Mouse (Mus musculus) retina, postnatal 1 day (tissue): ENCODE results near the gene Gramd1b.

Experiments used
- DNase-seq: peaks from one replicate; pipeline ENCODE4 v3.0.0-alpha.2; 2012

Gramd1b gene

GRCm38 (mm10) chr9:40397036-40397435 lies 134.1 kb downstream of the Gramd1b start:
- DNase-seq = peak; percentile 88

DNA sequence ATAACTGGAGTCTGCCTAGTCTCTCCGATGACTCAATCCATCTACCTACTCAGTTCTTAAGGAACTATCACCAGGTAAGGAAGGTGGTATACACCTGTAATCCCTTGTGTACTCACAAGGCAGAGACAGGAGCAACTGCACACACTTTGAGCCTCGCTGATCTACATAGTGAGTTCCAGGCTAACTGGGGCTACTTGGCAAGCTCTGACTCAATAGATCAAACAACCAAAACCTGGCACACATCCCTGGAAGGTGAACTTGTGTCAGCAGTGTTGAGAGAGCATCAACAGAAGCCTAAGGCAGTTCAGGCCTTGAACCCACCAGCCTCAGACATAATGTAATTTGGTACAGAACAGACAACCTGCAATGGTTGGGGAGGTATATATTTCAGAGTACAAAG lies 135.0 kb downstream of the Gramd1b start:
- no peak for DNase-seq

DNA sequence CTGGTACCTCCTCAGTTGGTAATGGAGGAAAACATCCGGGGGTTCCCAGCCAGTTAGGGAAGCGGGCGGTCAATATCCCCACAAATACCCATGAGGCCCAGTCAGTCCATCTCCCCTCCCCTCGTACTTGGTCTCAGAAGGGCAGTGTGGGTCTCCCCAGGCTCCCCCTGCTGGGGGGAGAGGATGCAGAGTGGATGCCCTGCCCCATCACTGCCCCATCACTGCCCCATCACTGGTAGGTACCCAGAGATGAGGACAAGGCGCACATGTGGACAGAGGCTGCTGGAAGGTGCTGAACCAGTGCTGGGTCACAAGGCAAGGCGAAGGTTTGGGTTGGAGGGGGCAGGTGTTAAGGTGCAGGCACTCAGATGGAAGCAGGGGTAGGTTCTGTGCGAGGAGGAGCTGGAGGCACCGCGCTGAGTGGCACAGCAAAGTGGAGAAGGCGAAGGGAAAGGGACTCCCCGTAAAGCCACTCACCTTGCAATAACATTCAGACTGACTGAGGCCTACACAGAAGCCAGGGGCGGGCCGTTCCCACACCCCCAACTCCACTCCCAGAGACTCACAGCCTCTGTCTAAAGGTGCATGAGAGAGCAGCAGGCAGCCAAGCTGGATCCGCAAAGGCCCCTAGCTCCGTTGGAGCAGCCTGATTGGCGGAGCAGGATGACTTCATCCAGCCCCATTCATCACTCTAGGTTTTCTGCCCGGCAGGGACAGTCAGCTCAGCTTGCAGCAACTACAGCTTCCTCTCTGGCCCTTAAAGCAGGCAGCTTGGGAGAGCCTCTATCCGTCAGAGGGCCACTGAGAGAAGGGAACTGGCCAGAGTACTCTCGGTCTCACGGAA lies 139.1 kb downstream of the Gramd1b start:
- peak; percentile 80 for DNase-seq

DNA sequence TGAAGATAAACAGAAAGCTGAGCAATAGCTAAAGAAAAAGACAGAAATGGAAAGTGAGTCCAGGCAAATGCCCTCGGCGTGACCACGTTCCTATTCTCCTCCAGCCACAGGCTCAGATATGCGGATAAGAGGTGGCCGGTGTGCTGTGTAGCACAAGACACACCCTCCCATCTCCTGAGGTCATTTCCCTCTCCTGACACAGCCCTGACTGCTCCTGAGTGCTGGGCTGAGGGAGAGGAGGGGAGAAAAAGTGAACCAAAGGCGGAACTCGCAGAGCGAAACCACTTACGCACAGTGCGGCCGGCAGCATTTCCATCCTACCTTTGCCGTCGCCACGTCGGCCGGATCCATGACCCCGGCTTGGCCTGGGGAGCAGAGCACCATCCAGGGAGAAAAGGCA lies 139.8 kb downstream of the Gramd1b start:
- DNase-seq = no peak

DNA sequence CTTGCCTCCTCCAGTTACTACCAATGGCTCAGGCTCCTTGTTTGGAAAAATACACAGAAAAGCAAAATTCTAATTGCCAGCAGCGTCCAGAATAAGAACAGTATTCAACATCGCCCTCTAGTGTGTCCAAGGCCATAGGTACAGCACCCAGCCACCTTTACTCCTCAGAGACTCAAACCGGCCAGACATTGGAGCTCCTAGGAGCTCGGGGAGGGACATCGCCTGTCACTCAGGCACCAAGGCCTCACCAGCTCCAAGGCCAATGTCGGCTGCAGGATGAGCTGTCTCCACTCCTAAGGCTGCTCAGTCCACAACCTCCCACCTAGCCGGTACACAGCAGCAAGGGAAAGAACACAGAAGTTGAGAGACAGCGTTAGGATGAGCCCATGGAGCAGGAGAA lies 140.3 kb downstream of the Gramd1b start:
- peak; percentile 73 for DNase-seq

- DNase-seq = no peak
Observed at GRCm38 (mm10) chr9:40390396-40390760, 140.8 kb downstream of the Gramd1b start.

GRCm38 (mm10) chr9:40389669-40390395 lies 141.4 kb downstream of the Gramd1b start:
- no peak for DNase-seq

DNA sequence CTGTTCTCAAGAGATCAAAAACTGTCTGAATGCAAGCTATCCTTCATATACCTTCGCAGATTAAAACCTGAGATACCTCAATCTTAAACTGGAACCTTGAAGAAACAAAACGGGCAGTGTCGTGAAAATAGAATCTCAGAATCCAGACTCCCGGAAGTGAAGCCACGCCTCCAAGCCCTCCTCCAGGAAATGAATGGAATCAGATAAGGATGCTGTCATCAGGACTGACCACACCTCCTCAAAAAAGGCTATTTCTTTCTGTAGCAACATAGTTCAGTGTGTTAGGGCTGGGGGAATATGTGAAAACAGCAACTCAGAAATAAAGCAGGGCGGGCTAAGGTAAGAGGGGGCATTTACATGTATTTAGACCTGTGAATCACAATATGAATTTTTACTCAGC lies 142.0 kb downstream of the Gramd1b start:
- no peak for DNase-seq

DNA sequence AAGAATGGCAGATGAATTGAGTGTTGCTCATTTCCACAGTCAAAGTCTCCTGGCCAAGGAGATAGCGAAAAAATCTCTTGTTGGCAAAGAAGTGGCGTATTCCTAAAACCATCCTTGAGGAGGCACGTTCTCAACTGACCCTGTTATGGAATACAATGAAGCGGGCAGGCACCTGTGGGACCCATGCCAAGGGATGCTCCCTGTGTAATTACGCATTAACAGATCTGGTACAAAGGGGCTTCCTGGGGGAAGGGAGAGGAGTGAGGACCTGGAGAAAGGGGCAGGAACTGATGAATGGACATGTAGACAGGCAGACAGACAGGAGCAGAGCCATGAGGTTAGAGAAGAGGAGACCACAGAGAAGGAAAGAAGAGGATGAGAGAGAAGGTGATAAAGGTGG lies 146.4 kb downstream of the Gramd1b start:
- DNase-seq = no peak

- no peak for DNase-seq
Observed at GRCm38 (mm10) chr9:40382508-40382907, 148.7 kb downstream of the Gramd1b start.

- peak; percentile 84 for DNase-seq
Observed at GRCm38 (mm10) chr9:40381416-40382411, 149.5 kb downstream of the Gramd1b start.

GRCm38 (mm10) chr9:40376711-40377410 lies 154.3 kb downstream of the Gramd1b start:
- peak; percentile 75 for DNase-seq

DNA sequence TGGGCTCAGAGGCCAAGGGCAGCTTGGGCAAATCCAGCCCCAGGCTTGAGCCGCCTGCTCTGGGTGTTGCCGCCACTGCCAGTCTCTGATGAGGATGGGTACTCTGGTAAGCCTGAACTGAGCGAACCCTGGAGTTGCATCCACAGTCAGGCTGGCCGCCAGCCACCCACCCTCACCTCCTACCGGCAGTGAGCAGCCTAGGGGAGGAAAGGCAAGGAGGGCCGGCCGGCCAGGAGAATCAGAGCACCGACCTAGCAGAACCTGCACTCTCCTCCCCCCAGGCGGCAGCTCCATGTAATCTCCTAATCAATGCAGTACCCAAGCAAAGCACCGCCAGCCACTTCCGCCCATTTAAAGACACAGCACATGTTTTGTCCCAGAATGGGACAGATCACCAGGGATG lies 155.0 kb downstream of the Gramd1b start:
- DNase-seq = peak; percentile 86

DNA sequence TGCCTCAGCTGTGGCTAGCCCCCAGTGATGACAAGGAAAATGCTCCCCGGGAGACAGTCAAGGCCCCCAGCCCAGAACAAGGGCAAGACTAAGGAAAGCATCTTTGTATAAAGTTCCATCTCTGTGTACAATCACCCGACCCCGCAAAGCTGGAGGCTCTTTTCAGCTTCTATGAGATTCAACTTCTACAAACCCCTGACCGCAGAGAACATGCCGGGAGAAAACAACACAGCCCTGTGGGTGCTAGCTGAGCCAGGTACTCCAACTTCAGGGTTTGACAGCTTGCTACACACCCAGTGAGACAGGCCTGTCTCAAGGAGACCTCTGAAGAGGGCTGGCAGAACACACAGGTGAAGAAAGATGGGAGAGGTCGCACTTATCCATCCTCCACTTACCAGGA lies 155.7 kb downstream of the Gramd1b start:
- no peak for DNase-seq

GRCm38 (mm10) chr9:40374992-40375391 lies 156.2 kb downstream of the Gramd1b start:
- no peak for DNase-seq

GRCm38 (mm10) chr9:40374533-40374971 lies 156.6 kb downstream of the Gramd1b start:
- DNase-seq = no peak

DNA sequence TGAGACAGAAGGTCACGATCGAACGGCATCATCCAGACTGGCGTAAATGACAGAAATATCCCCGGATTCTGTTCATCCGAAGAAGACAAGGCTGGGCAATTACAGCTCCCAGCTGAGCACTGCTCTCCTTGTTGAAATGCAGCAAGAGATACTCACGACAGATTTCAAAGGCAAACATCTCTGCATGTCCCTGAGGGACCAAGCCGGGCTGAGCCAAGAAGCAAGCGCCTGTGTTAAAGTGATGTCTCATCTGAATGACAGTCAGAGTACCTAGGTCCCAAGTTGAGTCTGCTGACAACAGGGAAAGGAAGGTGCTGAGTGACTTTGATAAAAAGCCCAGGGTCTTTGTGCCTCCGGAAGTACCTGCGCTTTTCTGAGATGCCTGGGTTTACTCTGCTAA lies 157.1 kb downstream of the Gramd1b start:
- peak; percentile 25 for DNase-seq

DNA sequence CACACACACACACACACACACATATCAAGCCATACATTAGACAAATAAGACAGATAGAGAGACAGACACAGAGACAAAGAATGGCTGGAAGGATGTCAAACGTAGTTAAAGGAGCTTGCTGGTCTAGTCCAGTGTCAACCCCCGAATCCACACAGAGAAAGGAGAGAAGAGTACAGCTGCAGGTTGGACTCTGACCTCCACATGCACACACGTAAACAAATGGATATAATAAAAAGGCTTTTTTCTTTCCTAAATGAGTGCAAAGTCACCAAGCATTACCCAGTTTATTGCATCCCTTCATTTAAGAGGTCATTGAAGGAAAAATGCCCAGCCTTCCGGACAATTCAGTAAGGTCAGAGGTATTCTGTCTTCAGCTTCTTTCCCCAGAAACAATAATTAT lies 161.0 kb downstream of the Gramd1b start:
- no peak for DNase-seq

GRCm38 (mm10) chr9:40366795-40367194 lies 164.4 kb downstream of the Gramd1b start:
- DNase-seq = no peak

DNA sequence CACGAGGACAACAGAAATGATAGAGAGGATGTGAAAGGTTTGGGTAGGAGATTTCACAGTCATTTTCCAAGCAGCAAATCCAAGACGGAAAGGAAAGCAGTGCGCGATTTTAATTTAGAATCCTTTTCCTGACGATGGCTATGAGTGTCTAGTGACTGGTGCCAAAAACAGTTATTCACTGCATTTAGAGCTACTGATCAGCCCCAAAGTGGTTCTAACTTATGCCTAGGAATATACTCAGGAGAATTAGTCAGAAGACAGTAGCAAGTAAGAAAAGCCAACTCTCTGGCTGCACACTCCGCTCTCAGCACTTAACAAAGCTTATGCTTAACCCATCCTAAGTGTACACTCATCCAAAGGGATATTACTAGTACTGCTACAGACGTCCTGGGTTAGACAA lies 166.9 kb downstream of the Gramd1b start:
- DNase-seq = no peak

- DNase-seq = no peak
Observed at GRCm38 (mm10) chr9:40361970-40362369, 169.2 kb downstream of the Gramd1b start.

GRCm38 (mm10) chr9:40358408-40358896 lies 172.7 kb downstream of the Gramd1b start:
- DNase-seq = peak; percentile 86
